Mouse (Mus musculus) gastrocnemius, postnatal 4 days (tissue): ENCODE data around the gene Dock6. TPM values are rescaled to one million over a fixed set of nuclear protein-coding genes. Genes with fewer than 3 reads are reported as not detected.
A peak's percentile ranks its signal among the peaks of the same experiment; 100 is the strongest.
"Not testable (repeated sequence)": the region's sequence is repeated elsewhere in the genome, so short reads cannot be mapped to it uniquely, and the experiment has no call there.

Experiments
- DNase-seq, 2 experiments: peaks; one replicate each; pipeline ENCODE4 v3.0.0; 2021 to 2022; ENCODE audit warnings: low spot score in 2 of 2, mixed read lengths in 2 of 2
- total RNA-seq, 2 experiments: library from RNA; stranded (reverse); gene quantifications; 2 replicates each; pipeline ENCODE4 v1.2.3; 2021

Gene Dock6
- total RNA-seq, 2 experiments from 2014 or later = 34.3 to 44.5 TPM

DNA sequence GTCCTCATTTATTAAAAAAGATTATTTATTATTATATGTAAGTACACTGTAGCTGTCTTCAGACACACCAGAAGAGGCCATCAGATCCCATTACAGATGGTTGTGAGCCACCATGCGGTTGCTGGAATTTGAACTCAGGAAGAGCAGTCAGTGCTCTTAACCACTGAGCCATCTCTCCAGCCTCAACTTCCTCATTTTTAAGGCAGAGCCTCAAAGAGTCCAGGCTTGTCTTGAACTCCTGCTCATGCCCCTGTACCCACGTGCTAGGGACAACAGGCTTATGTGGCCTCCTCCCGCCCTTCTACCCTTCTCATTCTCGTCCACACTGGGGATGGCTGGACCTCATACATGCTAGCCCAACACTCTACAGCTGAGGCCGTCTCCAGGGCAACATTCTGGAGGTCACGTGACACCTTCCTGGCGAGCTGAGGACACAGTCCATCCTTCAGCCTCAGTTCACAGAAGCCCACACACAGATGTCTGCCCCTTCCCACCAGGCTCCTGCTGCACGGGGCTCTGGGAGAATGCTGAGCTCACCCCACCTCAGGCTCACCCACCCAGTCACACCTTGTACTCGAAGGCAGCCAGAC lies 35.6 kb downstream of the Dock6 start:
- no peak for DNase-seq

DNA sequence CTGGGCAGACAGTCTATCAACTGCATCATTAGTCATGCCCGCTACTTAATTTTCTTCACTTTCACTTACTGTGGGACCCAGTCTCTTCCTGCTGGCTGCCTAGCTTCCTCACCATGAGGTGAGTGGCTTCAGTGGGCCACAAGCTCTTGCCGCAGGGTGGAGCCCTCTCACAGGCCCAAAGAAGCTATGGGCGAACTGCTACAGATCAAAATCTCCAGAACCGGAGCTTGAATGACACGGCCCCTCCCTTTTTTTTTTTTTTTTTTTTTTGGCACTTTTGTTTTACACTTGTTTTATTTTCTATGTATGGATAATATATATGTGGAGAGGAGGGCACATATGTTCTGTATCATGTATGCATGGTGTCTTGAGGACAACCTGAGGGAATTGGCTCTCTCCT lies 41.3 kb downstream of the Dock6 start:
- DNase-seq = no peak

DNA sequence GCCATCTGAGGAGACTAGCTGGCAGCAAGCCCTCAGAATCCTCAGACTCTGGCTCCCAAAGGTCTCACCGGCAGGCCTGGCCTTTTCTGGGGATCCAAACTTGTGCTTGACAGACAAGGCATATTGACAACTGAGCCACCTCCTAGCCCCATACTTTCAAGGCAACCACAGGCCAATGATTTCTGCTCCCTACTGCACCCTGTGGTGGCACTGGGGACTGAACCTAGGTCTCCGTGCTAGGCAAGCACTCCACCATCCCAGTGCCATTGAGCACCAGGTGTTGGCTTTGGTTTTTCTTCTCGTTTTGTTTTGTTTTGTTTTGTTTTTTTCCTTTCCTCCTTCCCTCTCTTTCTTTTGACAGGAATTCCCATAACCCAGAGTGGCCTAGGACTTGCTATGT lies 43.9 kb downstream of the Dock6 start:
- no peak for DNase-seq

DNA sequence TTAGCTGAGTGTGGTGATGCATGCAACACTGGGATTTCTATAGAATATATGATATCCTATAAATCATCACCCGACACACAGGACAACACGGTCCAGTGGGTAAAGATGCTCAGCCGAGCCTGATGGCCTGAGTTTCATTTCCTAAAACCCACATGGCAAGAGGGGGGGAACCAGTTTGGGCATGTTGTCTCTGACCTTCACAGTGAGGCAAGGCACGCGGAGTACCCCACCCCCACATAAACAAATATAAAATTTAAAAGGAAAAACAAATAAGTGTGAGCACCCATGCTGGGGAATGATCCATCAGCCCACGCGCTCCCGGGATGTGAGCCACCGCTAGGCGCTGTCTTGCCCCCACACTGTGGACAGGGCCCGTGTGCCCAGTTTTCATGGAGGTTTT lies 45.5 kb downstream of the Dock6 start:
- no peak for DNase-seq

DNA sequence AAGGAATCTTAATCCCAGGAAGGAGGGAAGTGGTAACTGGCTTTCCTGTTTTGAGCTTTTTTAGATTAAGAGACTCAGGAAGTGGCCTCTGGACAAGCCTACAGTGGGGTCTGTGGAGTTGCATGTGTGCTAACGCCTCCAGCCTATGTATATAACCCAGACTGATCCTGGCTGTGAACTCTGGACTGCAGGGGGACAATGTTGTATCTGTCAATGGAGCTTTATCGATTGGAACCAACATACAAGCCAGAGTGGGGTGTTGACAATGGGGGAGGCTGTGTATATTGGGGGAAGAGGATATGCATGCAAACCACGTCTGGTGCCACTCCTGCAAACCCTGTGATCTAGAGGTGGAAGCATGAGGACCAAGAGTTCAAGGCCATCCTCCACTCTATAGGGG lies 46.1 kb downstream of the Dock6 start:
- no peak for DNase-seq

DNA sequence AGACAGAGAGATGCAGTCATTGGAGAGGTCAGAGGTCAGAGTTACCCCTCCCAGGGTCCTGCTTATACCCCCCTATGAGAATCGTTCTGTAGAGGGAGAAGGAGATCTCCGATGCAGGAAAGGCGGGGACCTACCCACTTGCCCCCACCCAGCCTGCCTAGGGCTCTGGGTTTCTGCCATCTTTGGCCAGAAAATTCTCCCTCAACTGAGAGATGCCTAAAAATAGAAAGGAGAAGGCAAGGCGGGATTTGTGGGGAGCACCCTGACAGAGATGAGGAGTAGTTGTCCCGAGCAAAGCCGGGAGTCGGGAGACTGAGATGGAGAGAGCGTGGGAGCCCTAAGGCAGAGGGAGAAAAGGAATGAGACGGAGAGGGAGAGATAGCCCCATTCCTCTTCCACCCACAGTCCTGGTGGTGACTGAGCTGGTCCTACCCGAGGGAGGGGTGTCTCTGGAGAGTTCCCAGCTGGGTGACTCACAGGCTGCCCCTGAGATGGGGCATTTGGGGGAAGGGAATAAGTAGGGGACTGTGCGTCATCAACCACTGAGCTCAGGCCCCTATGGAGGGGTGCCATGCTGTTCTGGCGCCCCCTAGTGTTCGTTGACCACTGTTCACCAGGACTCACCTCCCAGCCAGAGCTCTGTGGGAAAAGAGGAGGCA lies 48.3 kb downstream of the Dock6 start:
- peak; percentile 78 to 85 for DNase-seq

DNA sequence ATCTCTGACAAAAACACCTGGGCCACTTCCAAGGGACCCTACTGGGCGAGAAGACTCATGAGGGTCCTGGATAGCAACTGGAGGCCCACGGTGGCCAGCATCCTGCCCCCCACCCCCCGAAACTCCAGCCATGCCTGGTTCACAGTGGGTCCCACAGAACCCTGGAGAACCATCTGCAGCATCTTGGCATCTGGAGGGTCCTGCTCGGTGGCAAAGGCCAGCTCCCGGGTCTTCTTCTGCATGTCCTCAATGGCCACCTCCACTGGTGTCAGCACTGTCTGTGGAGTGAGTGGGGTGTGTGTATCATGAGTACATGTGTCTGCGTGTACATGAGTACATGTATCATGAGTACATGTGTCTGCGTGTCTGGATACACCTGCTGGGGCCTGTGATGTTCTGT lies 50.8 kb downstream of the Dock6 start:
- no peak for DNase-seq

DNA sequence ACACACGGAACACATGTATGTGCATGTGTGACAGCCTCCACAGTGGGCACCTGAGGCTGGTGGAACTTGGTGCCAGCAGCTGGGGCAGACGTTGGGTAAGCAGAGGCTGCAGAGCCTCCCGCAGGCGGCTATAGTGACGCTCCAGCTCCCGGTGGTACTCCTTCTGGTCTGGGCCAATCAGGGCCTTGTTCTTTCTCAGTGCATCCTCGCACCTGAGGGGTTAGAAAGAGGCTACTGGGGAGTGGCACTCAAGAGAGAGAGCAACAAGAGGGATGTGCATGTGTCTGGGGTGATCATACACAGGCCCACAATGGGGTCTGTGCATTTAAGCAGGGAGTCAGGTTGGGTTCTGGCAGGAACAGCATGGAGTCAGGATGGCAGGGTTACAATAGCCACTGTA lies 51.3 kb downstream of the Dock6 start:
- DNase-seq = no peak

DNA sequence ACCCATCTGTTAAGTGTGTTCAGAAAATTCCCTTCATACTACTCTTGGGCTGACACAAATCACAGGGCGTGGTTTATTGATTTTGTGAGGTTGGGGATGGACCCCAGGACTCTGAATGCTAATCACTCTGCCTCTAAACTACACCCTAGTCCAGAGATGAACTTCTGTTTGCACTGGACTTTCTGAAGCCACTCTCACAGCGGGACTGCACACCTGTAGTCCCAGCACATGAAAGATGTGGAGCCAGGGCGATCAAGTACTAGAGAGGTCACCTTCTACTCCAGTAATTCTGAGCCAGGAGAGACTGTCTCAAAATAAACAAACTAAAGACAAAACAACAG lies 53.5 kb downstream of the Dock6 start:
- no peak for DNase-seq

DNA sequence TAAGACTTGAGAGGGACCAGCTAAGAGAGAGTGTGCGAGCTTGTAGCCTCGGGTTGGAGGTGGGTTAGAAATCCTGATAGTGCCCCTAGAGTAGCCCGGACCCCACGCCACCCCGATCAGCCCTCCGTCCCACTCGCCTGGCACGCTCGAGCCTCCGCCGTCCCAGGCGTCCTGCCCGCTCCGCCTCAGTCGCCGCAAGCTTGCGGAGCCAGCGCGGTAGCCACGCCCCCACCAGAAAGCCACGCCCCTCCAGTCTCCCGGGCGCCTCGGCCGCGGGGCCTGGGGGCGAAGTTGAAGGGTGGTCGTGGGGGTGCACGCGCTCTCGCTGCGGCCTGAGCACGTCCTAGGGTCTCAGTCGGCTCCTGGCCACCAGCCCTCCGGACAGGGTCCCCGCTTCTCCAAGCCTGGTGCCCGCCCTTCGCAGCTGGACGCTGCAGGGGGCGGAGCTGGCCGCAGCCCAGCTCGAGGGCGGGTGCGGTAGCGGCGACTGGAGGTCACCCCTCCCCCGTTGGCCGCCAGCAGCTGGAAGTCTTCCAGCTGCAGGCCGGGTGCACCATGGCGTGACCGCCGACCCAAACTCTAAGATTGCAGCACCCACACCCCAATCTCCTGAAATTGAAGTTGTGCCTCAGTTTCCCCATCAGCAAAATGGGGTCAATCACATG lies 54.0 kb downstream of the Dock6 start, which contains the start of gene Kank2:
Kank2 (minus strand) TSS at position 400 of the 665 bp plus-strand sequence.
- DNase-seq = peak; percentile 86 to 94

DNA sequence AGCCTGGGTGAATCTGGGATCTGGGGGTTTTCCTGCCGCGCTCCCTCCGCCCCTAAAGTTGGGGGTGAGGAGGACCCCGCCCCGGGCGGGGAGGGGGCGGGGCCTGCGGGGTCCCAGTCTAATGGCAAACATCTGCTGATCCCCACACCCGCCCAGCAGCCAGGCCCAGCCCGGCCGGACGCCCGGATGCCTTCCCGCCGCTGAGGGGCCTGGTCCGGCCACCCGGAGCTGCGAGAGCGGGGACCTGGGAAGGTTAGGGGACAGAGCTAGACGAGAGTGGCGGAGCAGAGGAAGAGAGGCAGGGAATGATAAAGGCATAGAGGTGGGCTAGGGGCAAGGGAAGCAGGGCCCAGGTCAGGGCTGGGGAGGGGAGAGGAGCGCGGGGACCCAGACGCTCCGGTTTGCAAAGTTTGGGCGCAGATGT lies 54.5 kb downstream of the Dock6 start:
- DNase-seq = peak; percentile 82 to 87

DNA sequence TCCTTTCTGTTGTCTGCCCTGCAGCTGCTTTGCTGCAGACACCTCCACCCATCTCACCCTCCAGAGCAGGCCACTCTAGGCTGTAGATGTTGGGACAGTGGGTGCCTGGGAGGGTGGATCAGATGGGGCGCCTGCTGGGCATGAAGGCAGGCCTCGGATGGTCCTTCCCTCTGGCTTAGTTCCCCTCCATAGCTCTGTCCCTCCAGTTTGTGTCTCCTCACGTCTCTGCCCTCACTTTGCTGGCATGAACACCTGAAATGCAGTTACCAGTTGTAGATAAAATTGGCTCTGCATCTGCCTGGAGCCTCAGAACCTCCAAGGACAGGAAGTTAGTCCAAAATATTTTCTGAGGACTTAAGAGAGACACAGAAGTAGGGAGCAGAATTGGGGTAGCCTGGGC lies 55.5 kb downstream of the Dock6 start:
- DNase-seq = no peak

DNA sequence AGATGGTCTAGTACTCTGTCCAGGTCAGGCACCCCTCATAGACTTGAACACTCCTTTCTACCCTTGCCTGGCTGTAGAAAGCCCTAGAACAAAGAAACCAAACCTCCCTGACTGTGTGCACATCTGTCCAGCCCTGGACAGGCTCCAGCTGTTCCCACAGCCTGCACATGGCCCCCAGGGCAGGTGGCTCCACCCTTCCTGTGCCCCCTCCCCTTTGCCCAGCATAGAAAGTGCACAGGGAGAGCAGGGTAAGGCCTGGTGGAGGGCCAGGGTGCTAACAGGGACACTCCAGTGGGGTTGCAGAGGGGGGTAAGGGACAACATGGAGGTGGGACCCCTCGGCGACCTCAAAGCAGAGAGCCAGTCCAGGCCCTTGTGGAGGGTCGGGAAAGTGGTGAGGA lies 56.2 kb downstream of the Dock6 start:
- no peak for DNase-seq

DNA sequence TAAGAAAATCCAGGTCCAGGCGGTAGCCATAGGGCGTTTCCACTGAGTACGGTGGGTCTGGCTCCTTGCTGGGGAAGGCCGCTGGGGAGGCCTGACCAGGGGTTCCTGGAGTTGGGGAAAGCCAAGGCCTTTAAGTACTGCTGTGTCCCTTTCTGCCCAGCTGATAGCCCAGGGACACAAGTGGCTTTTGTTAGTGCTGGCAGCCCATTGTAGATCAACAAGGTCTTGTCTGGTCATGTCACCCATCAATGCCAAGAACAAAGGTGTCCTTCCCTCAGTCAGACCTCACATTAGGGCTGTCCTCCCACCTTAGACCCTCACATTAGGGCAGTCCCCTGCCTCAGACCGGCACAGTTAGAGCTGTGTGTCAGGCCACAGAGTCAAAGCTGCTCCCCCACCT lies 56.9 kb downstream of the Dock6 start:
- no peak for DNase-seq

DNA sequence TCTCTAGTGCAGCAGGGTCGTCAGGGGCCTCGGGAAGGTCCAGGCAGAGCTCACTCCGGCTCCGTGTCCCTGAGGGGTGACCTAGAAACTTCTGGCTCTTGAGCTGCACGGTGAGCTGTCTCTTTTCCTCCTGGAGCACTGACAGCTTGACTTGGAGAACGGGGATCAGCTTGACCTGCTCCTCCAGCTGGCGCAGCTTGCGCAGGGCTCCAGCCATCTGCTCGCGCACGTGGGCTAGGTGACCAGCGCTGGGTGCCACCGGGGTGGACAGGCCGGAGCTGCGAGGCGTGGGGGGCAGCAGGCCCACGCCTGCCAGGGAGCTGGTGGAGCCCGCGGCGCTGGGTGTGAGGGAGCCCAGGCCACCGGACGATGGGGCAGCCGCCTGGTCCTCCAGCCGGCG lies 57.5 kb downstream of the Dock6 start:
- no peak for DNase-seq

DNA sequence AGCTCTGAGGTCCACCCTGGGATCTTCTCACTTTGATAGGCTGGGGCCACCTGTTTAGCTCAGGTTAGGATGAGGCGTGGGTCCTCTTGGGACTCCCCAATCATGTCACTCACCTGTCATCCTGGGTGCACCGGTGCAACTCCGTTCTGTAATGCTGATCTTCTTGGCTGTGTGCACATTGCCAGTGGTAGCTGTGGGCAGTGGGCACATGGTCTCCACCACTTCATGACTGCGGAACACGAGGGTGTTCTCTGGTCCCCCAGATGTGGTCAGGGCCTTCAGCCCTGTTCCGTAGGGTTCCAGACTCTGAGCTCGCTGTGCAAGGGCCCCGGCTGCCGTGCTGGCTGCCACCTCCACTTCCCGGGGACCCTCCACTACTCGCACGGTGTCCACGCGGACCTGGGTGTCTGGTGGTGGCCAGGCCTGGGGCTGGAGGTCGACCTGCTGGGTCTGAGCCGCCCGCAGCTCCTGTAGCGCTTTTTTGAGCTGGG lies 58.0 kb downstream of the Dock6 start:
- no peak for DNase-seq

DNA sequence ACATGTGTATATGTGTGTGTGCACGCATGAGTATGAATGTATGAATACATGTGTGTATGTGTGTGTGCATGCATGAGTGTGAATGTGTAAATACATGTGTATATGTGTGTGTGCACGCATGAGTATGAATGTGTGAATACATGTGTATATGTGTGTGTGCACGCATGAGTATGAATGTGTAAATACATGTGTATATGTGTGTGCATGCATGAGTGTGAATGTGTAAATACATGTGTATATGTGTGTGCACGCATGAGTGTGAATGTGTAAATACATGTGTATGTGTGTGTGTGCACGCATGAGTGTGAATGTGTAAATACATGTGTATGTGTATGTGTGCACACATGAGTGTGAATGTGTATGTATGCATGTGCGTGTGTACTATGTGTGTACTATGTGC lies 58.9 kb downstream of the Dock6 start:
- not testable (repeated sequence) for DNase-seq

DNA sequence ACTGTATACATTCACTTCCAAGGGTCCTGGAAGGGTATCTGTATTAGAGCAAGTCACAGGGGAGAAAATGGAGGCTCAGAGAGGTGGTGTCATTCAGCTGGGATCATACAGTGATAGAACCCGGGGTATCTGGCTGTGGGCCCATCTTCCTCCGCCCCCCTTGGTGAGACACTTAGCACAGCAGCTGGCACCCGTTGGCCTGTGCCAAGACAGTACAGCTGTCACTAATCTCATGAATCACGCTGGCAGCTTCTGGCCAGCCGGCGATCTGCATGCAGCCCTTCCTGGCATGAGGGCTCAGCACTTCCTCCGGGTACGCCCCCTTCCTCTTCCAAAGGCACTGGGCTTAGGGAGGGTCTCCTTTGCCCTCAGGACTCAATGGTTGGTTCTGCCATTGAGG lies 59.8 kb downstream of the Dock6 start:
- peak in 1 of 2 experiments; percentile 77 for DNase-seq

DNA sequence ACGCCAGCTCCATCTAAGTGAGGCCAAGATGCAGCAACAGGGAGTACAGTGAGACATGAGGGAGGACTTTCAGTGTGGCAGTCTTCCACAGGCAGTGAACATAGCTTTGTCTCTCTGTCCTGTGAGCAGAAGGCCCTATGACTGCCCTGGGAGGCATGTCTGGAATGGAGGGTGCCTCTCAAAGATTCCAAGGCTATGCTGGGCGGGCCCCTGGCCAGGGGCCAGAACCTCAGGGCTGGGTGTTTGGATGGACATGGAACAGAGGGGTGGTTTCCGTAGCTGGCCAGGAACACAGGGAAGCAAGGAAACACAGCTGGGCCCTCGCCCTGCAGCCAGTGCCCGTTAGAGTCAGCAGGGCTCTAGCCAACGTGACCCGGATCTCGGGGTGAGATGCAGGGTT lies 60.6 kb downstream of the Dock6 start:
- DNase-seq = peak in 1 of 2 experiments; percentile 66

DNA sequence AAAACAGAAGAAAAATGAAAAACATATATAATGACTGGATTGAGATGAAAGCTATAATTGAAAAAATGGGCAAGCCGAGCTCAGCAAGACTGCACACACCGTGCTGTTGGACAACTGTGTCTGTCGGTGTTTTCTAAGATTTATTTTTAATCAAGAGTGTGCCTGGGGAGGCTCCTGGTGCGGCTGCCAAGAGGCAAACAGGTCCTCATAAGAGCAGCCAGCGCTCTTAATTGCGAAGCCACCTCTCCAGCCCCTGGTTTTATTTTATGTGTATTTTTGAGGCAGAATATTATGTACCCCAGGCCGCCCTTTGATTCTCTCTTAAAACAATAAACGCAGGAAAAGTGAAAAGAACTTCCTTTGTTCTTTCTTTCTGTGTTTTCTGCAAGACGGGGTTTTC lies 64.2 kb downstream of the Dock6 start:
- DNase-seq = no peak

DNA sequence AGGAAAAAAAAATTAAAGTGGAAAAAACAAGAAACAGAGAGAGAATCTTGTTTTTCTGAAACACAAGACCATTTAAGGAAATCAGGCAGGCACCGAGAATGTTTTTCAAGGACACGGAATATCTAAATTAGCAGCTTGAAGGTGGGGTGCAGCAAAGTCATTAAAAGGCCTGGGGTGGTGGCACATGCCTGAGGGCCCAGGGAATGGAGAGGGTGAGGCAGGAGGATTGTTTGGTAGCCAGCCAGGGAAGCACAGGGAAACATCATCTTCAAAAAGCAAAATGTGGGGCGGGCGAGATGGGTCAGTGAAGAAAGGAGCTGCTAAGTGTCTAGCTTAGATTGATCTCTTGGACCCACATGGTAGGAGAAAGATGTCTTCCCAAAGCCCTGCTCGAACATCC lies 64.8 kb downstream of the Dock6 start:
- no peak for DNase-seq

DNA sequence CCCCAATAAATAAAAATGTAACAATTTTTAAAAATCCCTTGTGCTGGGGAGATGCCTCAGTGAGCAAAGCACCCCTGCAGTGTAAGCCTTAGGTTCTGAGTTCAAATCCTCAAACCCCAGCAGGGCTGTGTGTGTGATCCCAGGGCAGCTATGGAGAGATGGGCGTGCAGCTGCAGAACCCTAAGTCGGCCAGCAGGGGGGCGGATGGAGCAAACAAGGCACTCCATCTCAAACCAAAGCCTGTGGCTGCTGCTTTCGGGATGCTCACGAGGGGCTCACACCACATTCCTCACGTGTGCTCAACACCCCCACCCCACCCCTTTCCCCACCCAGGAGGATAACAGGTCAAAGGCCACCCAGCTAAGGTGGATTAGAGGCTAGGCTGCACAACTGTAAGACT lies 65.5 kb downstream of the Dock6 start:
- peak in 1 of 2 experiments; percentile 75 for DNase-seq

DNA sequence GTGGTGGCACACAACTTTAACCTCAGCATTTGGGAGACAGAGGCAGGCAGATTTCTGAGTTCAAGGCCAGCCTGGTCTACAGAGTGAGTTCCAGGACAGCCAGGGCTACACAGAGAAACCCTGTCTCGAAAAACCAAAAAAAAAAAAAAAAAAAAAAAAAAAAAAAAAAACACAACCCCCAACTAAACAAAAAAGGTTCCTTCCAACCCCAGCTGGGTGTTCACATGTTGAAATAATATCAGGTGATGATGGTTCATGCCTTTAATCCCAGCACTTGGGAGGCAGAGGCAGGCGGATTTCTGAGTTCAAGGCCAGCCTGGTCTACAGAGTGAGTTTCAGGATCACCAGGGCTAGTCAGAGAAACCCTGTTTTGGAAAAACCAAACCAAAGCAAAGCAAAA lies 66.1 kb downstream of the Dock6 start:
- not testable (repeated sequence) for DNase-seq
